Mouse (Mus musculus): ENCODE measurements around the gene Thra.

DNA sequence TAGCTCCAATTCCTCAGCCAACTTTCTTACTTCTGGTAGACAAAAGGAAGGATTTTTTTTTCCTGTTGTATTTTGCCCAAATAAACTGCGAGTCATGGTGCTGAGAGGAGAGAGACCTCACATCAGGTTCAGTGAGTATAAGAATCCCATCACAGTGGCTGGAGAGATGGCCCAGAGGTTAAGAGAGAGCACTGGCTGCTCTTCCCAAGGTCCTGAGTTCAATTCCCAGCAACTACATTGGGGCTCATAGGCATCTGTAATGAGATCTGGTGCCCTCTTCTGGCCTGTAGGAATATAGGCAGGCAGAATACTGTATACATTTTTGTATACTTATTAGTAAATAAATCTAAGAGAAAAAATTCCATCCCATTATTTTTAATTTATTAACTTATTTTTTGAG lies 47.3 kb downstream of the Thra start:
- TF ChIP-seq CTCF (IDR thresholded peaks at IDR 0.05; ENCODE audit: borderline replicate concordance, insufficient read depth, low read length) (no peak), POLR2A (IDR thresholded peaks at IDR 0.05; ENCODE audit: low read depth, low read length) (no peak)
